Mouse (Mus musculus): Measurements from ENCODE around the gene Ankrd35.

DNA sequence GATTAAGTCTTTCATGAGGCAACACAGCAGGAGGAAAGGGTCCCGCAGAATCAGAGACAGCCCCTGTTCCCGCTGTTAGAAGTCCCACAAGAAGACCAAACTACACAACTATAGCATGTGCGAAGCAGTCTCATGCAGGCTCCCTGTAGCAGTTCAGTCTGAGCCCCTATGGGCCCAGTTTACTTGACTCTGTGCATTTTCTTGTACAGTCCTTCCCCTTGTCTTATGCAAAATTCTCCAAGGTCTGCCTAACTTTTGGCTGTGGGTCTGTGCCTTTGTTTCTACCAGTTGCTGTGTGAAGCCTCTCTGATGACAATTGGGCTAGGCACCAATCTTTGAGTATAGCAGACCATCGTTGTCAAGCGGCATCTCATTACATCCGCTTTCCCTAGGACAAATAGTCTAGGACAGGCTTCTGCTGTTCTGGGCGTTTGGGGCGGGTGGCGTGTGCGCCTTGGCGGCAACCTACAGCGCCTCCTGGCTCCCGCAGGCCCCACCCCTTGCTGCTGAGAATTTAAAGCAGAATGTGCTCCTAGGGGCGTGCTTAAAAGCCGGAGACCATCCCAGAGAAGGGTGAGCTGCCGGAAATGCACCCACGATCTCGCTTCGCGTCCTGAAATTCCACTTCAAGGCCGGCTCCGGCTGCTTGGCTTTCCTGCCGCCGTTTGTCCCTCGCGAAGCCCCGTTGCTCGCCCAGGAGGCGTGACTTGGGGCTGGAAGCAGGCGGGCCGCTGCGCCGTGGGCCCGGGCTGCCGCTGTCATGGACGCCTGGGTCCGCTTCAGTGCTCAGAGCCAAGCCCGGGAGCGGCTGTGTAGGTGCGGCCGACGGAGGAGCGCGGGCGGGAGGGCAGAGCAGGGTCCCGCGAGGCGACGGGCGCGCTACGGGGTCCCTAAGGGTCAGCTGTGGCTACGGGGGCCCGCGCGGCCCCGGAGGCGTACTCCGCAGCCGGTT, 34.7 kb upstream of the Ankrd35 start, which contains the start of the genes Pex11b and Gm42957:
- peak; percentile 72 for TF ChIP-seq CTCF (IDR thresholded peaks at IDR 0.05; ENCODE audit: low read depth)
- peak; percentile 45 for TF ChIP-seq EP300 (optimal IDR thresholded peaks at IDR 0.05)

Measured in stomach, postnatal 0 days (tissue).